Mouse (Mus musculus): ENCODE data around the gene Olfr1046.

- TF ChIP-seq CTCF (IDR thresholded peaks at IDR 0.05; ENCODE audit: borderline replicate concordance, extremely low read depth, insufficient read depth, insufficient read length) (no peak), POLR2A (IDR thresholded peaks at IDR 0.05; ENCODE audit: borderline replicate concordance, extremely low read depth, insufficient read depth, insufficient read length, poor library complexity, severe bottlenecking) (no peak)
Measured at GRCm38 (mm10) chr2:86202909-86203308, 16.2 kb downstream of the Olfr1046 start, which contains the start of gene Olfr1045.

Data from brain, embryonic 14.5 days (tissue).